Mouse (Mus musculus) CH12.LX (cell line): ENCODE measurements around the gene Wfdc3.
A peak's percentile ranks its signal among the peaks of the same experiment; 100 is the strongest.
"Not testable (repeated sequence)": the region's sequence is repeated elsewhere in the genome, so short reads cannot be mapped to it uniquely, and the experiment has no call there.

Source experiments
- CTCF ChIP-seq, 2 experiments: IDR thresholded peaks in 1 of 2; conservative IDR thresholded peaks in 1 of 2; 2 replicates each; pipeline ENCODE4 v1.5.1; 2011 to 2012; ENCODE audit warnings: low read depth in 2 of 2, low read length in 2 of 2, improper control_type of control experiment in 1 of 2, inconsistent platforms in 1 of 2, mild to moderate bottlenecking in 1 of 2, moderate library complexity in 1 of 2
- GABPA ChIP-seq: IDR thresholded peaks from 2 replicates; pipeline ENCODE4 v1.6.1; 2012; ENCODE audit warnings: low read depth, low read length, improper control_type of control experiment, inconsistent platforms; ENCODE audit not compliant: insufficient replicate concordance
- POLR2A ChIP-seq: IDR thresholded peaks from 2 replicates; pipeline ENCODE4 v1.6.1; 2011; ENCODE audit warnings: low read depth, mild to moderate bottlenecking, improper control_type of control experiment, low read length
- ZC3H11A ChIP-seq: IDR thresholded peaks from 2 replicates; pipeline ENCODE4 v1.6.1; 2012; ENCODE audit warnings: low read depth, mild to moderate bottlenecking, inconsistent platforms, low read length, improper control_type of control experiment
- ZNF384 ChIP-seq: IDR thresholded peaks from 2 replicates; pipeline ENCODE4 v1.6.1; 2012; ENCODE audit warnings: low read depth, low read length, improper control_type of control experiment, inconsistent platforms

- not testable (repeated sequence) for TF ChIP-seq CTCF (conservative IDR thresholded peaks at IDR 0.05 in 1 of 2, IDR thresholded peaks at IDR 0.05 in 1 of 2; ENCODE audit: low read depth in 2 of 2, low read length in 2 of 2); ZC3H11A; ZNF384; GABPA
- peak; percentile 74 for TF ChIP-seq POLR2A
Measured at GRCm38 (mm10) chr2:164716194-164716786, 29.4 kb downstream of the Wfdc3 start.
